Mouse (Mus musculus): ENCODE measurements around the gene Ajm1. TPM values are rescaled to one million over a fixed set of nuclear protein-coding genes. Genes with fewer than 3 reads are reported as not detected.

Ajm1 gene
- total RNA-seq (2021), result under 1 TPM; 0.07 to 0.08 TPM
- long read RNA-seq, experiment 1, result 0 reads
- long read RNA-seq, experiment 2, result 0 reads

DNA sequence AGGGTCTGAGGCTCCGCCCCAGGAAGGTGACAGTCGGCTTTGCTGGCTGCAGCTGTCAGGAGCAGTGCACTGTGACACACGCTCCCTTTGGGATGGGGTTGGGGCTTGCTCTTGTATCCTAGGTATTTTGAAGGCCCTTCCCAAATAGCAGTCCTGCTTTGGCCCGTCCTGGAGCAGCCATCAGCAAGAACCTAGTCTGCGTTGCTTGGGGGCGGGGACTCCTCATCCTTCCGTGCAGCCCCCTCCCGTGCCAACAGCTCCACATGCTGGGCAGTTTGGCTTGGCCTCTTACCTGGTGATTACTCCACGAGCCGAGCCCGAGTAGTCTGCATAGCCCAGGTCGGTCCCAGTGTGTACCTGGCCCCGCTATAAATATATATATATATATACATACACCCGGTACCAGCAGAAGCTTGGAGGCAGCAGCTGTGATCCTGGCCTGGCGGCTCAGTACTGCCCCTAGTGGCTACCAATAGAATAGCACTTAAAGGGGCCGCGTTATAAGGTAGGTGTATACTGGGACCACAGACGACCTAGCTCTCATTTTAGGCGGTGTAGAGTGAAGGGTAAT lies at the start of gene Ajm1:
Ajm1 (minus strand) TSS at position 464 of the 571 bp plus-strand sequence.
- no peak for DNase-seq (ENCODE audit: low spot score in 2 of 2)

GRCm38 (mm10) chr2:25628738-25629137 lies 47.2 kb upstream of the Ajm1 start:
- no peak for DNase-seq (ENCODE audit: low spot score in 2 of 2)

DNA sequence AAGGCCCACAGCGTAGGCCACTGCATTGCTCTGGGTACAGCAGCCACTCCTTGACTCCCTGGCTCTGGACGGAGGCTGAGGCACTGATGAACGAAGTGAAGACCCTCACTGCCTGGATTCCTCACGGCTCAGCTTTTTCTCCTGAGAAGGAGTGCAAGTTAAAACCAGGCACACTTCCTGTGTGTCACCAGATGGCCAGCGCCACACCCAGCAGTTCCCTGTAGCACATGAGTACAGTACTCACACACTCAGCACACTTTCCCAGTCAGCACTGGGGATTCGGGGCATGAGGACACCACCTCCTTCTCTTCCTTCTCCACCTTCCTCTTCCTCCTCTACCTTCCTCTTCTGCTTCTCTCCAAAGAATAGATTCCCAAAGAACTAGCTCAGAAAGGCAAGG lies 46.3 kb upstream of the Ajm1 start, which contains the start of gene Fcna:
Fcna (minus strand) TSS at position 220 of the 400 bp plus-strand sequence.
- no peak for DNase-seq (ENCODE audit: low spot score in 2 of 2)

- DNase-seq (ENCODE audit: low spot score in 2 of 2), result no peak
Observed at GRCm38 (mm10) chr2:25625986-25626385, 44.4 kb upstream of the Ajm1 start.

- DNase-seq (ENCODE audit: low spot score in 2 of 2), result peak; percentile 67 to 83
Observed at GRCm38 (mm10) chr2:25621229-25622200, 40.0 kb upstream of the Ajm1 start, which contains the start of gene Tmem141. TSS of gene Tmem141 (minus strand) at chr2:25622005.

GRCm38 (mm10) chr2:25620852-25621228 lies 39.3 kb upstream of the Ajm1 start:
- DNase-seq (ENCODE audit: low spot score in 2 of 2), result no peak

GRCm38 (mm10) chr2:25620386-25620785 lies 38.8 kb upstream of the Ajm1 start:
- DNase-seq (ENCODE audit: low spot score in 2 of 2), result no peak

DNA sequence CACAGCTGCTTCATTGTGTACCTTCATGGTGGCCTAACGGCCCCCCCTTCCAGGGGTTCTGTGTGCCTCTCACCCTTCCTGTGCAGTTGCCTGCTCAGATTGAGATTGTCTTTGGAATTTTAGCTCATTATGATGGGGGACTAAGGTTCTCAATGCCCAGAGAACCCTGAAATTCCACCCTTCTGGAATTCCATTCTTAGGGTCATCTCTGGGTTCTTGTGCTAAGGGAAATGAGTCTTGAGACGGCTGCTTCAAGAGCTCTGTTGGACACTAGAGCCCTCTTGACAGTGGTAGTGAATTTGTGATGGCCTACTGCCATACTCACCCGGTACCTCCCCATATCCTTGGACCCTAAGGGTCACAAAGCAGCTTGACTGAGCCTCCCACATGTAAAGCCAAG lies 36.0 kb upstream of the Ajm1 start, which contains the start of gene Ccdc183:
Ccdc183 (minus strand) TSS at position 101 of the 400 bp plus-strand sequence.
- no peak for DNase-seq (ENCODE audit: low spot score in 2 of 2)

GRCm38 (mm10) chr2:25616398-25616797 lies 34.8 kb upstream of the Ajm1 start:
- DNase-seq (ENCODE audit: low spot score in 2 of 2), result no peak

- no peak for DNase-seq (ENCODE audit: low spot score in 2 of 2)
Observed at GRCm38 (mm10) chr2:25608671-25609070, 27.1 kb upstream of the Ajm1 start.

DNA sequence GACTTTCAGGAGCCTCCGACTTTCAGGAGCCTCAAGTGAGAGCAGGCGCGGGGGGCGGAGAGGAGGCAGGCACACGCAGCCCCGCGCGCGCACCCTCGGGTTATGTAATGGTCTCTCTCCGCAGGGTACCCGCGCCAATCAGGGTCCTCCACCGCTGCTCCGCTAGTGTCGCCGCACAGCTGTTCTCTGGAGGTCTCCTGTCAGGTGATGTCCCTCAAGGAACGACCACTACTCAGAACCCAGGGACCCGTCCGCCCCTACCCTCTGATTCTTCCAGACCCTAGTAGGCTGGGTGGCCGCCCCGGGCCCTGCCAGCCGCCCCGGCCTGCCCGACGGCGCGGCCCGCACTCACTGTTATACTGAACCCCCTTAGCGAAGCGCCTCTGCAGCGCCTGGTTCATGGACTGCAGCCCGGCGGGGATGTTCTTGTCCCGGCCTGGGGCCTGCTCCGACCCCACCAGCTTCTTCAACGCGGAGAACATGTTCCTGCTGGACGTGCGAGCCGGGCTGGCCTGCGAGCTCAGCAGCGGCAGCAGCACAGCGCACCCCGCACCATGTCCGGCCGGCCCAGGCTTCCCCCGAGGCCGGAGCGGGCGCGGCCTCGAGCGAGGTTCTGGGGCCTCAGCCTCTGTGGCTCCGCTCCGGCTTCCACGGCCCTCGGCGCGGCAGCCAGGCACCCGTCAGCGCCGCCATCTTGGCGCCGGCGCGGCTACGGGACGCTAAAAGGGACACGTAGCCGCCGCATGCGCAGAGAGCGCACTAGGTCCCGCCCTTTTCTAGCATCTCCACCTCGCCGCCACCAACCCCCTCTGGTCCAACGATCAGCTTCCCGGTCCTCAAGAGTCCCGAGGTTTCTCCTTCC lies 26.4 kb upstream of the Ajm1 start, which contains the start of gene Rabl6:
Rabl6 (minus strand) TSS at position 761 of the 862 bp plus-strand sequence.
- DNase-seq (ENCODE audit: low spot score in 2 of 2), result peak; percentile 81 to 89

DNA sequence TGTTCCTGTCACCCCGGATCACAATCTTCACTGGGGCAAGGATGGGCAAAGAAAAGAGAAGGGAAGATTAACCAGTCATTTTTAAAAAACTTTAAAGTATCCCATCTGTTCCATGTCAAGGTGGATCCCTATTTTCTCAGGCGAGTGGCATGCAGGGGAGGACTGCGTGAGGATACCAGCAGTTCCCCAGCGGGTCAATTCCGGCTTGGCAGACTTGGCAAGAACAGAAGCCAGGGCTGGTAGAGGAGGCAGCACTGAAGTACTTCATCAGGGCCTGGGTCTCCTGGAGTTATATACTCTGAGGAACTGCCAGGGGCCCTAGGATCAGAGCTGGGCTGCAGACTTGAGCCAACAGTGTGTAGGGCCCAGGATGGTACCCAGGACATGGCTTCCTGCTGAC lies 21.0 kb upstream of the Ajm1 start:
- no peak for DNase-seq (ENCODE audit: low spot score in 2 of 2)

DNA sequence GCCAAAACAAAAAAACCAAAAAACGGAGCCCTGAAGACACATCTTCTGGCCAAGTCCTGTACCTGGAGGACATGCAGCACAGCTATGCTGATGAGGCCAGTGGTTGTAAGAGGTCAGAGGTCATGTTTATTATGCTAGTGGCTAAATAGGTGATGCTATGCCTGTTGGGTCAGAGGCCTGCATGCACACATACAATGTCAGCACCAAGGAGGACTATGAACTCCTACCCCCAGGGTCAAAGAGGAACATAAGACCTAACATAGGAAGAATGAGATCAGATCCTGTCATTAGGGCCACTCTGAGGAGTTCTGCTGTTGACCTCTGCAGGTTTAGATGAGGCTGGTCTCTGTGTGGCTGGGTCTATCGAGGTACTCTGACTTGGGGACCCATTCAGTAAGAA lies 18.5 kb upstream of the Ajm1 start:
- no peak for DNase-seq (ENCODE audit: low spot score in 2 of 2)

GRCm38 (mm10) chr2:25598749-25599148 lies 17.2 kb upstream of the Ajm1 start:
- DNase-seq (ENCODE audit: low spot score in 2 of 2), result no peak

DNA sequence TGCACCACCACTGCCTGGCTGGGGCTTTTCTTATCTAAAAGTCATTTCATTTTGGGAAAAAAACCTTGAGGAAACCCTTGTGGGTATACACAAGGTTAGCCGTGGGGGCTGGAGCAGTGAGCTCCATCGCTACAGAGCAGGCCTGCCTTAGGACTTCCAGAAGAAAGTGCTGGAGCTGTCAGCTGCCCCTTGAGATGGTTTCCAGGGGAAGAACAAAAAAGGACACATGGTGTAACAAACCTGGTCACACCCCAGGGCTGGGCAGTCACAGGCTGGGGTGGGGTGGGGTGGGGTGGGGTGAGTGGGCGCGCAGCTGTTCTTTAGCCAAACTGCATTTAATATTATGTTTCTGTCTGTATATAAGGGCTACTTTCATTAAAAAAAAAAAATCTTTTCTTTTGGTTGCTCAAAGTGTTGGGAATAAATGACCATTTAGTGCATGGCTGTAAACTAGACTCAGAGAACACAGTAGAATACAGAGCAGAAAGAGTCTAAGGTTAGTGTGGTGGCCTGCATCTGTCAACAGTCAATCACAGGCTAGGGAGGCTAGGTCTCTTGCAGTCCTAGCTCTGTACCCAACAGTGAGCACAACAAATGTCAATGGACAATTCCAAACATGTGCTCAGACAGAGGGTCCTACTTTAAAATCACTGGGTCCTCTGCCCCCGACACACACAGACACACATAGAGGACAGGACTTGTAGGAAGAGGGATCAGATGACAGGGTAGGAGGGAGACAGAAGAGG lies 15.4 kb upstream of the Ajm1 start:
- DNase-seq (ENCODE audit: low spot score in 2 of 2), result no peak

DNA sequence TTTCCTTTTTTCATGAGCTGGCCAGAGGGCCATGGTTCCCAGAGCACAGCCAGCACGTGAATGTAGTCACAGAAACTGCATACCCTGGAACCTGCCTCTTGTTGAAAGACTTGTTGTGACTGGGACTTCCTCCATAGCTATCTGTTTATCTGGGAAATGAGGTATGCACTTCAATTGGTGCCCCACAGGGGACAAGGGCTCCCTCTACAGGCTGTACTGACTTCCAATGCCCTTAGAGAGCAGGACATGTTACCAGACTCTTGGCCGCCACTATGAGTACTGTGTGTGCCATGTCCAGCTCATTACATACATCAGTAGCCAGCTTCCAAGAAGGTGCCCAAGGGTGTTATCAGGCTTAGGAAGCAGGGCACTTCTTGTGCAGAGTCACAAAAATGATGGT lies 10.3 kb upstream of the Ajm1 start:
- DNase-seq (ENCODE audit: low spot score in 2 of 2), result no peak

- DNase-seq (ENCODE audit: low spot score in 2 of 2), result no peak
Observed at GRCm38 (mm10) chr2:25588227-25588907, 6.8 kb upstream of the Ajm1 start.

DNA sequence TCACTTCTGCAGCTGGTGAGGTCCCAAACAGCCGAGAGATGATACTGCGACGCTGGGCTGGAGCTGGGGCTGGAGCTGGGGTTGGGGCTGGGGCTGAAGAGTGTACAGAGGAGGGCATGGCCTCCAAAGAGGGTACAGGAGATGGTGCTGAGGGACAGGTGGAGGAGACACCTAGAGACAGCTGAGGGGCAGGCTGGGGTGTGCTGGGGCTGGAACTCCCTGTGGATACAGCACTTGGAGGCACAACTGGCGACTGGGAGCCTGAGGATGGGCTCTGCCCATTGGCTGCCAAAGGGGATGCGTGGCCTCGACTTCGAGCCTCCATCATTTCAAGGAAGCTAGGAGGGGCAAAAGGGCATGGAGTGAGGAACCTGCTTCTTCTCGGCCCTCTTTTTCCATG lies 5.7 kb upstream of the Ajm1 start:
- no peak for DNase-seq (ENCODE audit: low spot score in 2 of 2)

DNA sequence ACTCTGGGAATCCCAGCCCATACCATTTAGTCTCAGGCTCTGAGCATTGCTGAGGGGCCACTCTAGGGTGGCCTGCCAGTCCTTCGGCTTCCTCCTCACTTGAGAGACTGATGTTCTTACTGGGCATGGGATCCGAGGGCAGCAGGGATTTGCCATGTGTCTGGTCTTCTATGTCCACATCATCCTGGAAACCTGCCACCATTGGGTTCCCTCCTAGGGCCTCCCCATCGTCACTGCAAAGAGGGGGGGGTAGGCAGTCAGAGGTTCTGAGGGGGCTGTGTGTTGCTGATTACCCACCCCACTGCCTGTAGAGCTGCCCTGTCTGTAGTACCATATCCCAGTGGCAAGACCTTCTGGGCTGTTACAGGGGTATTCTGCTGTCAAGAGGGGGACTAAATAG lies 4.0 kb upstream of the Ajm1 start:
- peak in 1 of 2 experiments; percentile 14 for DNase-seq (ENCODE audit: low spot score in 2 of 2)

DNA sequence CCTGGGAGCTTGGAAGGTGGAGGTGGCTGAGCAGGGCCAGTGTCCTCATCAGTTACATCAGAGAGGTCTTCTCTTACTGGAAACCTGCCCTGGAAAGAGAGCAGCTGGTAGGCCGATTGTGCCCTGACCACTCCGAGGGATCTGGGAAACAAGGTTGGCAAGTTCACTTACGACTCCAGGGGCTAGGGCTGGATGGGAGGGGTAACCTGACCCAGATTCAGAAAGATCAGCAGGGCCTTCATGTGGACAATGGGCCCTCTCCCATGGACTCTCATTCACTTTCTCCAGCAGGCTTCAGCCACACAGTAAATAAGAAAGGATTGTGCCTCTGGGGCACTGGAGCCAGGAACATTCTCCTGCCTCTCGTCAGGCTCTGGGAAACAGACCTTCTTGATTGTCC lies 3.3 kb upstream of the Ajm1 start:
- DNase-seq (ENCODE audit: low spot score in 2 of 2), result no peak
